Mouse (Mus musculus) myocyte (in vitro differentiated cells): ENCODE data around the gene Gmds. TPM values are rescaled to one million over a fixed set of nuclear protein-coding genes. Genes with fewer than 3 reads are reported as not detected.

ENCODE experiments used
- H3K27me3 ChIP-seq: one replicate; pipeline ENCODE4 v1.6.1; 2011; ENCODE audit not compliant: control insufficient read depth, insufficient read depth, insufficient read length
- H3K36me3 ChIP-seq: one replicate; pipeline ENCODE4 v1.6.1; 2011; ENCODE audit not compliant: control insufficient read depth, insufficient read depth
- H3K4me2 ChIP-seq: one replicate; pipeline ENCODE4 v1.6.1; 2011; ENCODE audit warnings: low read depth, control low read depth
- H3K4me3 ChIP-seq: one replicate; pipeline ENCODE4 v1.5.1; 2011; ENCODE audit warnings: mild to moderate bottlenecking, control low read depth, moderate library complexity
- H3K79me2 ChIP-seq: one replicate; pipeline ENCODE4 v1.6.1; 2011; ENCODE audit not compliant: control insufficient read depth, insufficient read depth
- H3ac ChIP-seq: one replicate; pipeline ENCODE4 v1.6.1; 2011; ENCODE audit not compliant: control insufficient read depth, insufficient read length
- CEBPB ChIP-seq: IDR thresholded peaks from 2 replicates; pipeline ENCODE4 v1.6.1; 2011; ENCODE audit warnings: mild to moderate bottlenecking, moderate library complexity; ENCODE audit not compliant: poor library complexity, insufficient read depth, severe bottlenecking
- E2F4 ChIP-seq: IDR thresholded peaks from one replicate; pipeline ENCODE4 v1.6.1; 2011; ENCODE audit warnings: mild to moderate bottlenecking, control low read depth, moderate library complexity; ENCODE audit not compliant: insufficient read depth
- MAX ChIP-seq: IDR thresholded peaks from one replicate; pipeline ENCODE4 v1.6.1; 2011; ENCODE audit warnings: low read depth, mild to moderate bottlenecking, control low read depth
- MYOD1 ChIP-seq, 3 experiments: IDR thresholded peaks; one replicate each; pipeline ENCODE4 v1.6.1; 2011; ENCODE audit warnings: control low read depth in 2 of 3, low read depth in 2 of 3, mild to moderate bottlenecking in 2 of 3, moderate library complexity in 1 of 3; ENCODE audit not compliant: insufficient read length in 2 of 3, control insufficient read depth in 1 of 3
- MYOG ChIP-seq, 3 experiments: IDR thresholded peaks; one replicate each; pipeline ENCODE4 v1.6.1; 2011; ENCODE audit warnings: control low read depth in 2 of 3, low read depth in 2 of 3, mild to moderate bottlenecking in 2 of 3; ENCODE audit not compliant: insufficient read length in 2 of 3, control insufficient read depth in 1 of 3, insufficient read depth in 1 of 3
- POLR2A ChIP-seq: IDR thresholded peaks from one replicate; pipeline ENCODE4 v1.6.1; 2011; ENCODE audit warnings: low read depth, mild to moderate bottlenecking, control low read depth, moderate library complexity; ENCODE audit not compliant: insufficient read length
- POLR2AphosphoS2 ChIP-seq: IDR thresholded peaks from one replicate; pipeline ENCODE4 v1.6.1; 2011; ENCODE audit warnings: low read depth, control low read depth; ENCODE audit not compliant: insufficient read length
- REST ChIP-seq: IDR thresholded peaks from one replicate; pipeline ENCODE4 v1.6.1; 2011; ENCODE audit warnings: mild to moderate bottlenecking, control low read depth, moderate library complexity; ENCODE audit not compliant: insufficient read depth, insufficient read length
- SRF ChIP-seq: IDR thresholded peaks from one replicate; pipeline ENCODE4 v1.6.1; 2011; ENCODE audit warnings: low read depth; ENCODE audit not compliant: control insufficient read depth, insufficient read length
- TCF12 ChIP-seq: IDR thresholded peaks from one replicate; pipeline ENCODE4 v1.6.1; 2011; ENCODE audit warnings: mild to moderate bottlenecking, control low read depth; ENCODE audit not compliant: poor library complexity, insufficient read depth, severe bottlenecking
- TCF3 ChIP-seq: IDR thresholded peaks from one replicate; pipeline ENCODE4 v1.6.1; 2011; ENCODE audit warnings: low read depth, control low read depth; ENCODE audit not compliant: insufficient read length
- USF1 ChIP-seq: IDR thresholded peaks from one replicate; pipeline ENCODE4 v1.6.1; 2011; ENCODE audit warnings: low read depth, mild to moderate bottlenecking, control low read depth, moderate library complexity
- polyA plus RNA-seq: library from polyadenylated mRNA; unstranded; fragments of >200 nt; fragmentation: generic; extraction: Trizol; gene quantifications from one replicate; pipeline ENCODE4 v1.2.1, GENCODE M21; 2012; ENCODE audit warnings: missing spikeins

The Gmds gene
- polyA plus RNA-seq, 1 experiment = 13.1 TPM

- H3K79me2 ChIP-seq = peaks cover 25% of the 10 kb centered on the region
- peak overlapping the region; percentile 80 for H3K4me2 ChIP-seq
- no peak overlapping the region for H3ac ChIP-seq
- TF ChIP-seq CEBPB = no peak
- no peak for TF ChIP-seq SRF
- no peak for TF ChIP-seq MYOG (IDR thresholded peaks at IDR 0.05; ENCODE audit: control insufficient read depth in 1 of 3, insufficient read depth in 1 of 3, insufficient read length in 2 of 3, low read depth in 2 of 3)
- TF ChIP-seq USF1 = no peak
- no peak for TF ChIP-seq MYOD1 (IDR thresholded peaks at IDR 0.05; ENCODE audit: control insufficient read depth in 1 of 3, insufficient read length in 2 of 3, low read depth in 2 of 3)
- TF ChIP-seq MAX = no peak
- no peak for TF ChIP-seq REST
- TF ChIP-seq E2F4 = no peak
- no peak for TF ChIP-seq POLR2A
- TF ChIP-seq POLR2AphosphoS2 = no peak
- H3K36me3 ChIP-seq = peaks cover 3% of the 10 kb centered on the region
- peak overlapping the region; percentile 80 for H3K4me3 ChIP-seq
- no peaks in the 10 kb centered on the region for H3K27me3 ChIP-seq
Observed at GRCm38 (mm10) chr13:31809701-31810100, 528.8 kb downstream of the Gmds start.

DNA sequence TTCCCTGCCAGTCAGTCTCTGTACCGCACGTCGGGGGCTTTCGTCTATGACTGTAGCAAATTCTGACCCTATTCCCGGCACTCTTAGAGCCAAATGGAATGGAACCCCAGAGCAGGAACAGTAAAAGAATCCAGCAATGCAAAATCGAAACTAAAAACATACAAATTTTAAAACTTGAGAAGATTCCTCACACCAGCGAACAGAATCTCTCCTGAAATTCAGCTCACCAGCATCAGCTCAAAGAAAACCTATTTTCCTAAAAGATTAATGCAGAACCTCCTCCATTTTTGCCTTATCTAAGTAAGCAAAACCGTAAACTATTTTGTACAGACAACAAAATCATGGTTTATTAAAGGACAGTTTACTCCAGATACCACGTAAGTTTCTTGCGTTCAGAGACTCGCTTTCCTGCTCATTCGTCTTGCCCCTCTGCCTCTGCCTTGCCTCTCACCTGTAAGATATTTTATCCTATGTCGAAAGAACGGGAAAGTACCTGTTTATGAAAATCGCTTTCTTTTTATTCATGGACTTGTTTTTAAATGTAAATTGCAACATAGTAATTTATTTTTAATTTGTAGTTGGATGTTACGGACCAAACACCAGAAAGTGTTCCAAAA is 529.6 kb downstream of the Gmds start:
- H3K79me2 ChIP-seq = peaks cover 25% of the 10 kb centered on the region
- H3K4me3 ChIP-seq = peak overlapping the region; percentile 80
- H3K36me3 ChIP-seq = peaks cover 3% of the 10 kb centered on the region
- H3K27me3 ChIP-seq = no peaks in the 10 kb centered on the region
- peak overlapping the region; percentile 80 for H3K4me2 ChIP-seq
- peak overlapping the region; percentile 85 for H3ac ChIP-seq
- TF ChIP-seq TCF3 (no peak), MYOG (IDR thresholded peaks at IDR 0.05; ENCODE audit: control insufficient read depth in 1 of 3, insufficient read depth in 1 of 3, insufficient read length in 2 of 3, low read depth in 2 of 3) (no peak), CEBPB (no peak), POLR2AphosphoS2 (no peak), TCF12 (no peak), USF1 (no peak), REST (no peak)

- H3K36me3 ChIP-seq = peaks cover 3% of the 10 kb centered on the region
- peak overlapping the region; percentile 85 for H3ac ChIP-seq
- peak overlapping the region; percentile 80 for H3K4me2 ChIP-seq
- no peaks in the 10 kb centered on the region for H3K27me3 ChIP-seq
- TF ChIP-seq POLR2A (peak; percentile 77), POLR2AphosphoS2 (peak; percentile 69), MAX (no peak)
- peak overlapping the region; percentile 80 for H3K4me3 ChIP-seq
- peaks cover 25% of the 10 kb centered on the region for H3K79me2 ChIP-seq
Observed at GRCm38 (mm10) chr13:31808116-31808803, 530.3 kb downstream of the Gmds start.

GRCm38 (mm10) chr13:31807736-31808115 is 530.8 kb downstream of the Gmds start:
- peaks cover 3% of the 10 kb centered on the region for H3K36me3 ChIP-seq
- peak overlapping the region; percentile 42 for H3K4me2 ChIP-seq
- H3K79me2 ChIP-seq = peaks cover 25% of the 10 kb centered on the region
- no peak for TF ChIP-seq POLR2A
- TF ChIP-seq MYOG (IDR thresholded peaks at IDR 0.05; ENCODE audit: control insufficient read depth in 1 of 3, insufficient read depth in 1 of 3, insufficient read length in 2 of 3, low read depth in 2 of 3) = no peak
- TF ChIP-seq SRF = no peak
- no peak for TF ChIP-seq POLR2AphosphoS2
- TF ChIP-seq E2F4 = no peak
- TF ChIP-seq MAX = no peak
- TF ChIP-seq USF1 = no peak
- TF ChIP-seq REST = no peak
- no peak for TF ChIP-seq TCF12
- no peak for TF ChIP-seq CEBPB
- H3ac ChIP-seq = peak overlapping the region; percentile 85
- no peaks in the 10 kb centered on the region for H3K27me3 ChIP-seq
- peak overlapping the region; percentile 80 for H3K4me3 ChIP-seq

GRCm38 (mm10) chr13:31806890-31807735 is 531.4 kb downstream of the Gmds start:
- peak overlapping the region; percentile 50 for H3K4me2 ChIP-seq
- no peak for TF ChIP-seq E2F4
- TF ChIP-seq USF1 = no peak
- peak; percentile 31 for TF ChIP-seq POLR2AphosphoS2
- no peak for TF ChIP-seq TCF3
- TF ChIP-seq CEBPB = no peak
- peak; percentile 27 for TF ChIP-seq POLR2A
- TF ChIP-seq SRF = no peak
- H3ac ChIP-seq = peak overlapping the region; percentile 85
- H3K27me3 ChIP-seq = no peaks in the 10 kb centered on the region
- peaks cover 3% of the 10 kb centered on the region for H3K36me3 ChIP-seq
- H3K4me3 ChIP-seq = peak overlapping the region; percentile 80
- peaks cover 25% of the 10 kb centered on the region for H3K79me2 ChIP-seq
